Mouse (Mus musculus) MEL (cell line): ENCODE measurements at regions not wholly inside any gene's neighbourhood (a gene's known extent, or its start where the extent isn't known, plus 50 kb on each side); places are given as distances from the start of the nearest gene placed in this dataset.

Experiments
- DNase-seq: peaks from one replicate; pipeline ENCODE4 v3.0.0; 2011; ENCODE audit warnings: low read depth, low spot score
- H3K27ac ChIP-seq: 2 replicates; pipeline ENCODE4 v1.5.1; 2012; ENCODE audit warnings: low read depth, mild to moderate bottlenecking, control low read depth, low read length, moderate library complexity; ENCODE audit not compliant: control insufficient read depth
- H3K27me3 ChIP-seq, 2 experiments: fragments of 150-350 bp in 1 of 2; sonication (generic) in 1 of 2; 2 replicates each; pipeline ENCODE4 v1.6.1; 2012; ENCODE audit warnings: low read length in 2 of 2, mild to moderate bottlenecking in 2 of 2, improper control_type of control experiment in 1 of 2, moderate library complexity in 1 of 2; ENCODE audit not compliant: insufficient read depth in 2 of 2, control insufficient read depth in 1 of 2
- H3K36me3 ChIP-seq, 2 experiments: 2 replicates each; pipeline ENCODE4 v1.6.1; 2012 to 2014; ENCODE audit warnings: low read length in 2 of 2, improper control_type of control experiment in 1 of 2, inconsistent platforms in 1 of 2, mild to moderate bottlenecking in 1 of 2; ENCODE audit not compliant: insufficient read depth in 2 of 2, control insufficient read depth in 1 of 2
- H3K4me1 ChIP-seq, 2 experiments: fragments of 150-350 bp in 1 of 2; sonication (generic) in 1 of 2; 2 replicates each; pipeline ENCODE4 v1.6.1; 2012; ENCODE audit warnings: low read length in 2 of 2, improper control_type of control experiment in 1 of 2, mild to moderate bottlenecking in 1 of 2; ENCODE audit not compliant: insufficient read depth in 2 of 2, control insufficient read depth in 1 of 2
- H3K4me3 ChIP-seq, 2 experiments: fragments of 150-350 bp in 1 of 2; sonication (generic) in 1 of 2; 2 replicates each; pipeline ENCODE4 v1.5.1; 2012; ENCODE audit warnings: low read depth in 2 of 2, low read length in 2 of 2, mild to moderate bottlenecking in 2 of 2, moderate library complexity in 2 of 2, control low read depth in 1 of 2, improper control_type of control experiment in 1 of 2; ENCODE audit not compliant: control insufficient read depth in 1 of 2, insufficient read depth in 1 of 2
- H3K79me2 ChIP-seq: 2 replicates; pipeline ENCODE4 v1.6.1; 2012; ENCODE audit warnings: mild to moderate bottlenecking, low read length, moderate library complexity; ENCODE audit not compliant: control insufficient read depth, poor library complexity, insufficient read depth
- H3K9ac ChIP-seq: 2 replicates; pipeline ENCODE4 v1.6.1; 2012; ENCODE audit warnings: low read depth, mild to moderate bottlenecking, control low read depth, low read length, moderate library complexity; ENCODE audit not compliant: control insufficient read depth, poor library complexity, severe bottlenecking
- H3K9me3 ChIP-seq: fragments of 150-350 bp; sonication (generic); replicated peaks from 2 replicates; pipeline ENCODE4 v1.6.1; 2012; ENCODE audit warnings: mild to moderate bottlenecking, low read length, improper control_type of control experiment, moderate library complexity; ENCODE audit not compliant: insufficient read depth
- BHLHE40 ChIP-seq: IDR thresholded peaks from 2 replicates; pipeline ENCODE4 v1.6.1; 2012; ENCODE audit warnings: low read depth, mild to moderate bottlenecking, inconsistent platforms, low read length, improper control_type of control experiment, borderline replicate concordance
- CHD2 ChIP-seq: IDR thresholded peaks from 2 replicates; pipeline ENCODE4 v1.6.1; 2011; ENCODE audit warnings: low read length, improper control_type of control experiment
- E2F4 ChIP-seq: IDR thresholded peaks from 2 replicates; pipeline ENCODE4 v1.6.1; 2011; ENCODE audit warnings: low read depth, low read length, improper control_type of control experiment, borderline replicate concordance
- ELF1 ChIP-seq: IDR thresholded peaks from 2 replicates; pipeline ENCODE4 v1.6.1; 2014; ENCODE audit warnings: low read depth, mild to moderate bottlenecking, inconsistent platforms, low read length, improper control_type of control experiment, moderate library complexity
- ETS1 ChIP-seq: IDR thresholded peaks from 2 replicates; pipeline ENCODE4 v1.6.1; 2012; ENCODE audit warnings: low read depth, mild to moderate bottlenecking, inconsistent platforms, low read length, improper control_type of control experiment, moderate library complexity
- GABPA ChIP-seq: IDR thresholded peaks from 2 replicates; pipeline ENCODE4 v1.6.1; 2012; ENCODE audit warnings: low read depth, mild to moderate bottlenecking, inconsistent platforms, low read length, improper control_type of control experiment, moderate library complexity
- JUND ChIP-seq: IDR thresholded peaks from 2 replicates; pipeline ENCODE4 v1.6.1; 2011; ENCODE audit warnings: low read depth, mild to moderate bottlenecking, improper control_type of control experiment, low read length
- KAT2A ChIP-seq: conservative IDR thresholded peaks from 2 replicates; pipeline ENCODE4 v1.6.1; 2012; ENCODE audit warnings: low read depth, low read length, improper control_type of control experiment, inconsistent platforms
- MAFK ChIP-seq: IDR thresholded peaks from 2 replicates; pipeline ENCODE4 v1.6.1; 2011; ENCODE audit warnings: low read depth, mild to moderate bottlenecking, low read length, improper control_type of control experiment, borderline replicate concordance
- MAZ ChIP-seq: IDR thresholded peaks from 2 replicates; pipeline ENCODE4 v1.6.1; 2012; ENCODE audit warnings: low read depth, mild to moderate bottlenecking, inconsistent platforms, low read length, improper control_type of control experiment
- MXI1 ChIP-seq: IDR thresholded peaks from 2 replicates; pipeline ENCODE4 v1.6.1; 2011; ENCODE audit warnings: mild to moderate bottlenecking, low read depth, low read length, improper control_type of control experiment
- MYC ChIP-seq: IDR thresholded peaks from 2 replicates; pipeline ENCODE4 v1.6.1; 2011; ENCODE audit warnings: low read depth, mild to moderate bottlenecking, low read length, improper control_type of control experiment, moderate library complexity
- RAD21 ChIP-seq: IDR thresholded peaks from 2 replicates; pipeline ENCODE4 v1.6.1; 2011; ENCODE audit warnings: mild to moderate bottlenecking, low read depth, low read length, improper control_type of control experiment
- SIN3A ChIP-seq: IDR thresholded peaks from 2 replicates; pipeline ENCODE4 v1.6.1; 2012; ENCODE audit warnings: low read length, improper control_type of control experiment, inconsistent platforms
- SMC3 ChIP-seq: IDR thresholded peaks from 2 replicates; pipeline ENCODE4 v1.6.1; 2011; ENCODE audit warnings: low read depth, low read length, improper control_type of control experiment
- UBTF ChIP-seq: IDR thresholded peaks from 2 replicates; pipeline ENCODE4 v1.6.1; 2012; ENCODE audit warnings: low read depth, mild to moderate bottlenecking, inconsistent platforms, low read length, improper control_type of control experiment, moderate library complexity, borderline replicate concordance; ENCODE audit not compliant: insufficient read depth
- USF1 ChIP-seq: IDR thresholded peaks from 2 replicates; pipeline ENCODE4 v1.6.1; 2014; ENCODE audit warnings: low read depth, mild to moderate bottlenecking, inconsistent platforms, low read length, improper control_type of control experiment, moderate library complexity
- ZKSCAN1 ChIP-seq: IDR thresholded peaks from 2 replicates; pipeline ENCODE4 v1.6.1; 2012; ENCODE audit warnings: low read depth, mild to moderate bottlenecking, inconsistent platforms, low read length, improper control_type of control experiment, moderate library complexity

DNA sequence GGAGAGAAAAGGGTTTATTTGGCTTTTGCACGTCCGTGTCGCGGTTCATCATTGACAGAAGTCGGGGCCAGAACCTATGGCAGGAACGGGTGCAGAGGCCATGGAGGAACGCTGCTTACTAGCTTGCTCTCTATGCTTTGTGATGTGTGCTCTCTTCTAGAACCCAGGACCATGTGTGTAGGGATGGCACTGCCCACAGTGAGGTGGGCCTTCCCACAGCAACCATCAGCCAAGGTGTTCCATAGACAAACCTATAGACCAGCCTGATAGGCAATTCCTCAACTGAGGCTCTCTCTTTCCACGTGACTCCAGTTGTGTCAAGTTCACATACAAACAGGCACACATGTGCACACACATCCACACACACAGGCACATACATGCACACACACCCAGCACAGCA lies 180.2 kb downstream of the Barhl2 start:
- no peaks in the 10 kb centered on the region for H3K9me3 ChIP-seq
- H3K4me1 ChIP-seq = no peaks in the 10 kb centered on the region
- no peaks in the 10 kb centered on the region for H3K79me2 ChIP-seq
- DNase-seq = no peak
- TF ChIP-seq SIN3A (no peak), E2F4 (no peak), ETS1 (no peak), BHLHE40 (no peak)
- no peak overlapping the region for H3K27ac ChIP-seq
- H3K4me3 ChIP-seq = no peak overlapping the region
- H3K36me3 ChIP-seq = no peaks in the 10 kb centered on the region
- H3K9ac ChIP-seq = no peak overlapping the region
- H3K27me3 ChIP-seq = no peaks in the 10 kb centered on the region

DNA sequence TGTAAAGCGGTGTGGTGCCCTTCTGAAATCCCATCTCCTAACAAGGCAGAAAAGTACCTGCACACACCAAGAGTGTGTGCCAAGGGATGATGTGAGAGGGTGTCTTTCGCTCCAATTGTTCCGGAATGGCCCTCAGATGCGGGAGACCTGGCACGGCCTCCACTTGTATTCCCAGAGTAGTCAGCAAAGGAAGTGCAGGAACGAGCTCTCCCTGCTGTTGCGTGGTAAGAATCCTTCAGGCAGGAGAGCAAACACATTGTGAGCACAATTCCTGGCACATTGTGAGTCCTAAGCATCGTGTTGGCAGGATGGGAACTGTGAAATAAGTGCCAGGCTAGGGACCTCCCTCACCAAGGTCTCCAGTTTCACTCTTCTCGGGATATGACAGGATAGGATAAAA lies 180.7 kb downstream of the Barhl2 start:
- TF ChIP-seq MYC = no peak
- no peak for TF ChIP-seq RAD21
- no peak for TF ChIP-seq MXI1
- no peak for TF ChIP-seq UBTF
- no peak for TF ChIP-seq MAFK
- TF ChIP-seq ELF1 = no peak
- TF ChIP-seq CHD2 = no peak
- TF ChIP-seq SMC3 = no peak
- no peak for TF ChIP-seq BHLHE40
- TF ChIP-seq JUND = no peak
- no peak for TF ChIP-seq SIN3A
- no peak for TF ChIP-seq MAZ
- no peak for TF ChIP-seq ZKSCAN1
- no peak for TF ChIP-seq KAT2A
- DNase-seq = no peak

DNA sequence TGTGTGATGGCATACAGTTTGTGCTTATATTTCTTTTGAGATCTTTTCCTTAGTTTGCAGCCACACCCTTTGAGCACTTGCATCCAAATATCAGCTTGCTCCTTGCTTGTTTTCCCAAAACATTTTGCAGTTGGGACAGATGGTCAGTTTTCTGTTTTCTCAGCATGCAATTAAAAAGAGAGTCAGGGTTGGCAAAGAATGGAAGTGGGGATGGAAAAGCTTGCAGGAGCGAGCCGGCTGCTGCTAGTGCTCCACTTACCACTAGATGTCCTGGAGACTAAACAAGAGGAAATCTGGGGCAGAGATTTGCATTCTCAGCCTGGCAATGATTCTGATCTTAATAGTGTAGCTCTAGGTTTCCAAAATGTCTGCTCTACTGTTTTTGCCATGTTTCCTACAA lies 181.8 kb downstream of the Barhl2 start:
- Histone ChIP-seq H3K79me2 (no peaks in the 10 kb centered on the region), H3K36me3 (no peaks in the 10 kb centered on the region), H3K9ac (no peak overlapping the region), H3K9me3 (no peaks in the 10 kb centered on the region), H3K27ac (no peak overlapping the region), H3K27me3 (no peaks in the 10 kb centered on the region), H3K4me3 (no peak overlapping the region), H3K4me1 (no peaks in the 10 kb centered on the region)
- DNase-seq = no peak
- TF ChIP-seq GABPA = no peak
- no peak for TF ChIP-seq USF1

More for the DNA sequence above, 180.7 kb downstream of the Barhl2 start:
- H3K79me2 ChIP-seq = no peaks in the 10 kb centered on the region
- no peaks in the 10 kb centered on the region for H3K4me1 ChIP-seq
- no peak overlapping the region for H3K4me3 ChIP-seq
- no peaks in the 10 kb centered on the region for H3K36me3 ChIP-seq
- no peaks in the 10 kb centered on the region for H3K9me3 ChIP-seq
- H3K9ac ChIP-seq = no peak overlapping the region
- H3K27ac ChIP-seq = no peak overlapping the region
- H3K27me3 ChIP-seq = no peaks in the 10 kb centered on the region
